Mouse (Mus musculus) heart, adult 2 months (tissue): Measurements from ENCODE around the gene A730071L15Rik. TPM values are rescaled to one million over a fixed set of nuclear protein-coding genes. Genes with fewer than 3 reads are reported as not detected.

Experiments
- DNase-seq, 2 experiments: peaks; one replicate each; pipeline ENCODE4 v3.0.0; 2021
- H3K27ac ChIP-seq: fragments of 200-600 bp; 2 replicates; pipeline ENCODE4 v1.8.1; 2022
- H3K27me3 ChIP-seq: fragments of 200-500 bp; 2 replicates; pipeline ENCODE4 v1.6.1; 2012; ENCODE audit warnings: mild to moderate bottlenecking, low read length, inconsistent platforms, mixed read lengths; ENCODE audit not compliant: control insufficient read depth, insufficient read depth
- H3K36me3 ChIP-seq: fragments of 200-500 bp; 2 replicates; pipeline ENCODE4 v1.6.1; 2012; ENCODE audit warnings: low read length, inconsistent platforms; ENCODE audit not compliant: control insufficient read depth, insufficient read depth
- H3K4me1 ChIP-seq: fragments of 200-500 bp; 2 replicates; pipeline ENCODE4 v1.6.1; 2011; ENCODE audit warnings: low read length; ENCODE audit not compliant: control insufficient read depth, insufficient read depth
- H3K4me3 ChIP-seq: fragments of 200-600 bp; 2 replicates; pipeline ENCODE4 v1.8.1; 2022
- H3K79me2 ChIP-seq: fragments of 200-500 bp; replicated peaks from 2 replicates; pipeline ENCODE4 v1.6.1; 2012; ENCODE audit warnings: mild to moderate bottlenecking, inconsistent platforms, low read length, moderate library complexity, mixed read lengths; ENCODE audit not compliant: control insufficient read depth, insufficient read depth
- H3K9ac ChIP-seq: fragments of 200-500 bp; 2 replicates; pipeline ENCODE4 v1.6.1; 2012; ENCODE audit warnings: low read depth, mild to moderate bottlenecking, control low read depth, inconsistent platforms, low read length, mixed read lengths
- CTCF ChIP-seq: fragments of 200-600 bp; IDR thresholded peaks from 2 replicates; pipeline ENCODE4 v1.8.1; 2022; ENCODE audit warnings: antibody characterized with exemption, mild to moderate bottlenecking, moderate library complexity
- EP300 ChIP-seq: fragments of 200-500 bp; IDR thresholded peaks from 2 replicates; pipeline ENCODE4 v1.6.1; 2011; ENCODE audit warnings: low read depth, low read length, control low read depth; ENCODE audit not compliant: insufficient read depth
- POLR2A ChIP-seq: fragments of 200-500 bp; IDR thresholded peaks from 2 replicates; pipeline ENCODE4 v1.6.1; 2011; ENCODE audit warnings: mild to moderate bottlenecking, low read depth, low read length, control low read depth; ENCODE audit not compliant: insufficient read depth
- WGBS: fragments of 180-500 bp; shearing (Covaris S2); methylation state at CpG from one replicate; pipeline ENCODE4 v1.1.7; 2018; 5-methylcytosine and 5-hydroxymethylcytosine counted together
- intact Hi-C: fragments of 180-260 bp; cut with DNase I; formaldehyde crosslinking; loops from one replicate; pipeline ENCODE4 v1.15.1; 2025
- long read RNA-seq: library from polyadenylated mRNA; stranded (forward); transcript quantifications from one replicate; pipeline ENCODE4 v2.0.0, GENCODE M21; 2021
- polyA plus RNA-seq: library from polyadenylated mRNA; depleted of rRNA; stranded (reverse); fragments of >200 nt; gene quantifications from 2 replicates; pipeline ENCODE4 v1.2.3, GENCODE M21; 2012; rRNA removed
- total RNA-seq, 2 experiments: library from RNA; stranded (reverse); gene quantifications; 2 replicates each; pipeline ENCODE4 v1.2.3; 2021

The A730071L15Rik gene
- total RNA-seq (not detected), polyA plus RNA-seq (0.09 TPM in 1 of 2 replicates, not detected in the other)
- long read RNA-seq = 0 reads

- Histone ChIP-seq H3K9ac (peak within 1 kb of the TSS; percentile 82), H3K36me3 (peaks cover 3% of the 10 kb centered on the region; the same call in 1 of the 2 replicates), H3K4me3 (peak within 1 kb of the TSS; percentile 97), H3K79me2 (peaks cover 6% of the 10 kb centered on the region), H3K27ac (peak within 1 kb of the TSS; percentile 97), H3K4me1 (peaks cover 5% of the 10 kb centered on the region), H3K27me3 (no peaks in the 10 kb centered on the region)
- DNase-seq = peak in 1 of 2 experiments; percentile 6
- WGBS = 1% methylated on average over 35 of the region's 35 CpGs
- intact Hi-C loops = loop anchor here (2.0 kb wide), 1 partner anchor 69 kb away; no protein-coding TSS in a partner anchor
- peak; percentile 28 for TF ChIP-seq CTCF
- TF ChIP-seq EP300 = no peak; the same call in 1 of the 2 replicates
These were observed at the start of gene A730071L15Rik for GRCm38 (mm10) chr11:6199410-6200086. Gene A730071L15Rik, plus strand, starts transcription at chr11:6200029.

GRCm38 (mm10) chr11:6152864-6153263 lies 47.0 kb upstream of the A730071L15Rik start:
- no peak for DNase-seq
- intact Hi-C loops = no loop called here
- Histone ChIP-seq H3K36me3 (no peaks in the 10 kb centered on the region; the same call in 1 of the 2 replicates), H3K27ac (no peak overlapping the region), H3K4me3 (no peak overlapping the region), H3K9ac (no peak overlapping the region), H3K79me2 (peaks cover 3% of the 10 kb centered on the region; the same call in 1 of the 2 replicates), H3K4me1 (peaks cover 14% of the 10 kb centered on the region), H3K27me3 (no peaks in the 10 kb centered on the region)
- no peak for TF ChIP-seq EP300
- TF ChIP-seq POLR2A = no peak
- no peak for TF ChIP-seq CTCF
- 87% methylated on average over 4 of the region's 4 CpGs for WGBS

- no peak for DNase-seq
- Histone ChIP-seq H3K4me3 (no peak overlapping the region), H3K27ac (no peak overlapping the region), H3K36me3 (peaks cover 5% of the 10 kb centered on the region; the same call in 1 of the 2 replicates), H3K27me3 (no peaks in the 10 kb centered on the region), H3K9ac (no peak overlapping the region), H3K79me2 (peaks cover 5% of the 10 kb centered on the region; the same call in 1 of the 2 replicates), H3K4me1 (peaks cover 14% of the 10 kb centered on the region)
- intact Hi-C loops = no loop called here
- WGBS = 48% methylated on average over 3 of the region's 3 CpGs
- TF ChIP-seq EP300 (no peak), POLR2A (no peak), CTCF (no peak)
These were observed 45.6 kb upstream of the A730071L15Rik start for GRCm38 (mm10) chr11:6154211-6154701.

GRCm38 (mm10) chr11:6156651-6157050 lies 43.2 kb upstream of the A730071L15Rik start:
- intact Hi-C loops = no loop called here
- TF ChIP-seq CTCF (no peak), EP300 (no peak), POLR2A (no peak)
- Histone ChIP-seq H3K4me1 (peaks cover 16% of the 10 kb centered on the region), H3K79me2 (peaks cover 7% of the 10 kb centered on the region; the same call in 1 of the 2 replicates), H3K9ac (no peak overlapping the region), H3K27me3 (no peaks in the 10 kb centered on the region), H3K36me3 (peaks cover 5% of the 10 kb centered on the region; the same call in 1 of the 2 replicates), H3K27ac (no peak overlapping the region), H3K4me3 (no peak overlapping the region)
- peak; percentile 38 to 45 for DNase-seq
- 35% methylated on average over 5 of the region's 5 CpGs for WGBS

GRCm38 (mm10) chr11:6157119-6157518 lies 42.7 kb upstream of the A730071L15Rik start:
- peaks cover 16% of the 10 kb centered on the region for H3K4me1 ChIP-seq
- H3K36me3 ChIP-seq = peaks cover 5% of the 10 kb centered on the region; the same call in 1 of the 2 replicates
- H3K27me3 ChIP-seq = no peaks in the 10 kb centered on the region
- H3K79me2 ChIP-seq = peaks cover 7% of the 10 kb centered on the region; the same call in 1 of the 2 replicates
- DNase-seq = peak in 1 of 2 experiments; percentile 38
- no peak overlapping the region for H3K9ac ChIP-seq
- TF ChIP-seq POLR2A = no peak
- no peak for TF ChIP-seq EP300
- no peak for TF ChIP-seq CTCF
- WGBS = 41% methylated on average over 5 of the region's 5 CpGs
- no peak overlapping the region for H3K4me3 ChIP-seq
- intact Hi-C loops = no loop called here
- no peak overlapping the region for H3K27ac ChIP-seq

- WGBS = 90% methylated on average over 1 of the region's 1 CpGs
- H3K4me1 ChIP-seq = peaks cover 16% of the 10 kb centered on the region
These were observed 41.3 kb upstream of the A730071L15Rik start for GRCm38 (mm10) chr11:6158515-6158914.

More at GRCm38 (mm10) chr11:6158515-6158914, 41.3 kb upstream of the A730071L15Rik start:
- DNase-seq = no peak
- Histone ChIP-seq H3K27me3 (no peaks in the 10 kb centered on the region), H3K79me2 (peaks cover 10% of the 10 kb centered on the region; the same call in 1 of the 2 replicates), H3K4me3 (no peak overlapping the region), H3K27ac (no peak overlapping the region), H3K9ac (no peak overlapping the region), H3K36me3 (peaks cover 5% of the 10 kb centered on the region; the same call in 1 of the 2 replicates)
- TF ChIP-seq CTCF = no peak
- no peak for TF ChIP-seq EP300
- intact Hi-C loops = no loop called here
